Mouse (Mus musculus): ENCODE data around the gene Plce1.

Plce1 gene

GRCm38 (mm10) chr19:38589466-38589865, 108.6 kb downstream of the Plce1 start:
- no peak for DNase-seq (ENCODE audit: low read depth)

- DNase-seq (ENCODE audit: low read depth), result no peak
Measured at GRCm38 (mm10) chr19:38589941-38590340, 109.0 kb downstream of the Plce1 start.

DNA sequence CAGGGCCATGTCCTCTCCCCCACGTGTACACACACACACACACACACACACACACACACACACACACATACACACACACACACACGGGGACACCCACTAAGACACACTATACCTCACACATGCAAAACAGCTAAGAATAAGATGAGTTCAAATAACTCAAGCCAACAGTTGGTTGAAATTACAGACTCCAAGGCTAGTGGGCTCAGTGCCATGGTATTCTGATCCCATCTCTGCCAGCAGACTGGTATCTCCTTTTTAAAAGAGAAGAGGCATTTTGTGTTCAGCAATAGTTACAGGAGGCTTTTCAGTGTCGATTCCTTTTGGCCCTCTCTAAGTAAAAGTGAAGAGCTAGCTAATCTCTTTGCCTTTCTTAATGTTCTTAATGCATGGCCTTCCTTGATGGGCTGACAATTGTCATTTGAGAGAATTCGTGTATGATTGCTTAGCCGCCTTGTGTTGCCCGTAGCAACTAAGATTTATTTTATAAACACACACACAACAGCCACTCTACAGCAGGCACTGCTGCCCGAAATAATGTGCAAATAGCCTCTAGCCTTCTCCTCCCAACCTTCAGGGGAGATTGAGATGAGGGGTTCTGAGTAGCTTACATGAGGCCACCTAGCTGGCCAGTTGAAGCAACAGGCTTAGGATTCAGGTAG, 111.8 kb downstream of the Plce1 start:
- no peak for DNase-seq (ENCODE audit: low read depth)

- peak; percentile 73 for DNase-seq (ENCODE audit: low read depth)
Measured at GRCm38 (mm10) chr19:38593225-38593897, 112.5 kb downstream of the Plce1 start.

GRCm38 (mm10) chr19:38596096-38596495, 115.2 kb downstream of the Plce1 start:
- no peak for DNase-seq (ENCODE audit: low read depth)

DNA sequence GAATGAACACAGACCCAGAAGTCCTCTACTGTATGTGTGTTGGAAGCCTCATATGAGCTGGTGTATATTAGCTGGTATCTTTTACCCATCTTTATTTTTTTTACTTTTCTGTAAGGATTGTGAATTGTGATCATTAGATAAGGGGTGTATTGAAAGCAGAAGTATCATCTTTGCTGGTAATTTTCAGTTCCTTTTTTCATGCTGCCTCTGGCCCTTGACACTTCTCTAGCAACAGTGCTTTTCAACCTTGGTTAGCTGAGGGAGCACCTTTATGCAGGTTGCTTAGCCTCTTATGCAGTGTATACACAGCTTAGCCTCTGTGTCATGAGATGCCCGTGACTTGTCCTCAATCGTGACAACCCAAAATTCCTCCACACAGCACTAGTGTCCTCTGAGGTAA, 116.5 kb downstream of the Plce1 start:
- DNase-seq (ENCODE audit: low read depth), result no peak

DNA sequence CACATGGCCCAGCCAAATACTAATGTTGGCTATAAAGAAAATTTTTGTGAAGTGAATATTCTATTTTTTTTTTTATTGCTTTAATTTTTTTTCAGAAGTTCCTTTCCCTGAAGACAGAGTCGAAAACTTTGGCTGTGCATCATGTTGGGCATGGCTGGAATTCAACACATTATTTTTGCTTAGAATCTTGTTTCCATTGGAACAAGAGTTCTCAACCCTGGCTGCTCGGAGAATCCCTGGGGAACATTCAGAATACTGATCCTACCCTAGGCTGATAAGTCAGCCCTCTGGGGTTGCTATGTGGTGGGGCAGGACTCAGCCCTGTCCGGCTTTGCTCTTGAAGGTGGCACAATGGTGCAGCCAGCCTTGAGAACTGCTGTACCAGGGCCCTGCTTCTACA, 118.1 kb downstream of the Plce1 start:
- peak; percentile 62 for DNase-seq (ENCODE audit: low read depth)

DNA sequence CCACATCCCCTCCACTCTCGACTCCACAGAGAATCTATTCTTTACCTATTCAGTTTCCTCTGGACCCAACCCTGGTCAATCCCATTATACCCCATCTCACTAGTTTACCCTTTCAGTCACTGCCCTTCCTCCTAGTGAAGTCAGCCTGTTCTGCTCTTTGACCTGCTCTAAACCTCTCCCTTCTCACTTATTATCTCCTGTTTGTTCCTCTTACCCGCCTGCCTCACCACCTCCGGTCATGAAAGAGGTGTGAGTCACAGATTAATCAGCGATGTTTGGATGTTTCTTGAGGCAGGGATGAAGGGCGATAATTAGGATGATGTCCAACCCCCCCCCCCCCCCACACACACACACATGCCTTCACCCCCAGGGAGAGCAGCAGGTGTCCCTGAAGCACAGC, 120.2 kb downstream of the Plce1 start:
- no peak for DNase-seq (ENCODE audit: low read depth)

DNA sequence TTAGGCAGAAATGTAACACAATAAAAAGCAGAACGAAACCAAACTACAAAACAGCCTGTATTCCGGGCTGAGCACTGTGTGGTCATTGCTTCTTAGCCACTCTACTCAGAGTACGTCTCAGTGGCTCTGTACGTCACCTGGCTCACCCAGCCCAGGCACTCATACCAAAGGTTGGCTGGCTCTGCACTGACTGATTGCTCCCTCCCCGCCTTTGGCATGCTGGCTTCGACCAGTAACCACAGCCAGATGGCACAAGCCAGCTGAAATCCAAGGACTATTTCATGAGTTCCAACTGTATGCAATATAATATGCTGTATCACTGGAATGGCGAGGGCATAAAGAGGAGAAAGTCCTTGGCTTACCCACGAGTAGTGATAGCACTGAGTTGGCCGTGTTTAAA, 121.9 kb downstream of the Plce1 start:
- DNase-seq (ENCODE audit: low read depth), result peak; percentile 87

DNA sequence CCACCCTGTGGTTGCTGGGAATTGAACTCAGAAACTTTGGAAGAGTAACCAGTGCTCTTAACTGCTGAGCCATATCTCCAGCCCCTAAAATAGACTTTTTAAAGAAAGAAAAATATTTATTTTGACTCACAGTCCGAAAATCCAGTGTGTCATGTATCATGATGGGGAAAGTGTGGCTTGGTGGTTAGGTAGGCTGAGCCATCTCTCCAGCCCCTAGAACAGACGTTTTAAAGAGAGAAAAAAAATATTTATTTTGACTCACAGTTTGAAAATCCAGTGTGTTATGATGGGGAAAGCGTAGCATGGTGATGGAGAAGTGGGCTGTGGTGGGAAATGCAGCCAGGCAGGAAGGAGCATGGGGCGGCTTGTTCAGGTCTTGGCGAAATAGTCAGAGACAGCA, 126.3 kb downstream of the Plce1 start:
- no peak for DNase-seq (ENCODE audit: low read depth)

DNA sequence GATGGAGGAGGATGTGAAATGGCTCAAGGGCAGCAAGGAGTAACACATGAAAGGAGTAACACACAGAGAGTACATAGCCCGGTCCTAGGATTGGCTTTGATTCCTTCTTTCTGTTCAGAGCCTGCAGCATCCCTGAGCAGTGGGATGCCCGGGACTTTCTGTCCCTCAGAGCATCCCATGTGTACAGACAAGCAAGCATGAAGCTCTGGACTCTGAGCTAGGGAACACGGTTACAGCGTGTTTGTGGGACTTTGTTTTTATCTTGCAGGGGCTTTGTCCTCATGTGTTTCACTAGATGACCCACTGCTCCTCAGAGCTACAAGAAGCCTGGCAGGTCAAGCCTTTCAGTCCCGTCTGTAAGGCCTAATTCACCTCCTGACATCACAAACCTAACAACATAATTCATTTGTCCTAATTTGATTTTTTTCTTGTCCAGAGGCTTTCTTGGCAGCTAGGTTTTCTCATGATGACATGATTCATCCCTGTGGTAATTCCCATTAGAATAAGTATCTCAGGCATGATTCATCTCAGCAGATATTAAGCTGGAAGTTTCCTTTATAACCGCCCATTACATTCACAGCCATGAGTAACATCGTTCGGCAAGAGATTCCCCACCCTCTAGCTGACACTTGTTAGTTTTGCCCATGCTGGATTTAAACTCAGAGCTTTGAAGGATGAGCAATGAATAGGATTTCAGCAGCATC, 128.2 kb downstream of the Plce1 start:
- peak; percentile 54 for DNase-seq (ENCODE audit: low read depth)

- DNase-seq (ENCODE audit: low read depth), result no peak
Measured at GRCm38 (mm10) chr19:38610291-38610690, 129.4 kb downstream of the Plce1 start.

DNA sequence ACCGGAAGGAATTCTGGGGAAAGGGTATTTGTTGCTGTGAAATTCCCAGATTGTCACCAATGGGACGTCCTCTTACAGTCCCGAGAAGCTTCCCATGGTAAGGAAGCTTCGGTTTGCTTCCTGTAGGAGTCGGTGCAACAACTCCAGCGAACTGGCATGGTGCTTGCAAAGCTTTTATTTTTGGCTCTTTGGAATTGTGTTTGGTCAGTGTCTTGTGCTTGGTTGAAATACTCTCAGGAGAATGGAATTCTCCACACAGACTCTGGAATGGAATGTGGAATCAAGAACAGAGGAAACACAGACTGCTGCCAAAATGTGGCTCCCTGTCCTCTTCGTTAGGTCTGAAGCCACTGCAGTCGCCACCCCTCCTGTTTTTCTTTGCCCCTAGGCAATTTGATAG, 129.9 kb downstream of the Plce1 start:
- peak; percentile 39 for DNase-seq (ENCODE audit: low read depth)

DNA sequence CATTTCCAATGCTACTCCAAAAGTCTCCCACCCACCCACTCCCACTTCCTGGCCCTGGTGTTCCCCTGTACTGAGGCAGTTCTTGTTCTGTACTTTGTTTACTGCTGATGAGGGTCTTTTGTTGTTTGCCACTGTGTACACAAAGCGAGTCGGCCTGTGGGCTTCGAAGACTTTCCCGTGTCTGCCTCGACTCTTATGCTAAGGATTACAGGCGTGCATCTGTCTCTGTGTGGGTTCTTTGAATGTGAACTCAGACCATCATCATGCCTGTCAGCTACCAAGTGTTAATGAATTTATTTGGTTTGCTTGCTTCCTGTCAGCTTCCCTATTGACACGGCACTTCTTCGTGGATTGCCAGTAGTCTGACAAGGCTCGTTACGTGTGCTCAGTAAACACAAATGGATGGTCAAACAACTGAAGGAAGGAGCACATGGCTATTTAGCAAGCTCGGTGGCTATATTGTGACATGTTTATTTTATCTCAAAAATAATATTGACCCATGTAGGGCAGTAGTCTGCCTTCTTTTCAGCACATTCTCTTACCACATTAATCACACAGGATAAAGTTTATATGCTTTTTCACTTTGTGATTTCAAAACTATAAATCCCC, 133.3 kb downstream of the Plce1 start:
- DNase-seq (ENCODE audit: low read depth), result no peak

DNA sequence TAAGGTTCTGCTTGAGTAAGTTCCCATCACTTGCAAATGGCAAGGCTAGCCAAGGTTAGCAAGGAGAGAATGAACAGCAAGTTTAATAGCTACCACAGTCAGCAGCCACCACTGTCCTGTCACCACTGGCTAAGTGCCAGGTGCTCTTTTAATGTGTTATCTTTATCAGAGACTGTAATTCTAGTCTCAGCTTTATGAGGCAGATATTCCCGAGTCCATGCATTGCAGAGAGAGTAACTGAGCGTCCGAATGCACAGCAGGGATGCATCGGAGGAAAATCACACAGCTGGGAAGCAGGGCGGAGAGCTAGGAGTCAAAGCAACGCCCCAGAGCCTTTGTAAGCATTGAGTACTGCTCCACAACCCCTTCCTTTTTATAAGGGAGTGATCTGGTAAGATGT, 134.4 kb downstream of the Plce1 start:
- no peak for DNase-seq (ENCODE audit: low read depth)

DNA sequence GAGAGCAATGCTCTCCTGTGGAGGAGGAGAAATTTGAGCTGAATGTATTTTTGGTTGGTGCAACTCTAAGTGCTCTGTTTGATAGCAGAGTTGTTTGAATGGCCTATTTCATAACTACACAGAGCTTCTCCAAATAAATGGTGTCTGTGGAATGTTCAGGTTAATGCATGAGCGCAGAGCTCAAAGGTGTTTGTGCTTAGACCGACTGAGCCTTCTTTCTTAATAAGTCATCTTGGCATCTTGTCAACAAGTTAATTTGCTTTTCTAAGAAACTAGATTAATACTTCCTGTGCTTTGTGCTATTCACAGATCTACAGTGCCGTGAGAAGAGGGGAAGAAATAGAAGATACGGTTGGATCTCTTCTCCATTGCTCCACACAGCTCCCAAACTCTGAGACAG, 139.2 kb downstream of the Plce1 start:
- no peak for DNase-seq (ENCODE audit: low read depth)

DNA sequence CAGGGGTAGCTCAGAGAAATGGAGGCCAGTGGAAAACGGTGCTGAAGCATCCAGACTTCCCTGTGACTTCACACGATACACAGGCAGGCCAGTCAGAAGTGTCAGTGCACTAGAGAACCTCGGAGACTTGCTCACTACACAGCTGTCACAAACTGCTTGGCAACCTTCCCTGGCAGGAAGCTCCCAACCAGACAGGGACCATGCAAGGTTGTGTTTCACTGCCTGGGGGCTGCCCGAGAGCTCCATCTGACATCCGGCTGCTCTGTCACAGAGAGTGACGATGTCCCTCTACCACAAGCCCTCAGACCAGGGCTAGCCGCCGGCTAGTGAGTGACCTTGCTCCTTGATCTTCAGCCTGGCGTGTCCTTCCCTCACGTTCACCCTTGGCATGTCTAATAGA, 140.6 kb downstream of the Plce1 start:
- DNase-seq (ENCODE audit: low read depth), result no peak

- no peak for DNase-seq (ENCODE audit: low read depth)
Measured at GRCm38 (mm10) chr19:38626246-38627015, 145.5 kb downstream of the Plce1 start.

- no peak for DNase-seq (ENCODE audit: low read depth)
Measured at GRCm38 (mm10) chr19:38627075-38627768, 146.3 kb downstream of the Plce1 start.

- DNase-seq (ENCODE audit: low read depth), result no peak
Measured at GRCm38 (mm10) chr19:38632251-38632650, 151.3 kb downstream of the Plce1 start.

GRCm38 (mm10) chr19:38633306-38633705, 152.4 kb downstream of the Plce1 start:
- DNase-seq (ENCODE audit: low read depth), result no peak

GRCm38 (mm10) chr19:38639050-38639449, 158.1 kb downstream of the Plce1 start:
- no peak for DNase-seq (ENCODE audit: low read depth)
